Mouse (Mus musculus): ENCODE data around the gene Nup85.

Nup85 gene

GRCm38 (mm10) chr11:115614346-115615107 is 50.3 kb downstream of the Nup85 start:
- DNase-seq: no peak

- no peak for DNase-seq
Observed at GRCm38 (mm10) chr11:115615108-115615825, 51.0 kb downstream of the Nup85 start.

- no peak for DNase-seq
Observed at GRCm38 (mm10) chr11:115615875-115616274, 51.6 kb downstream of the Nup85 start.

GRCm38 (mm10) chr11:115616371-115616770 is 52.1 kb downstream of the Nup85 start:
- no peak for DNase-seq

- no peak for DNase-seq
Observed at GRCm38 (mm10) chr11:115616893-115617292, 52.7 kb downstream of the Nup85 start.

GRCm38 (mm10) chr11:115618001-115618400 is 53.8 kb downstream of the Nup85 start:
- DNase-seq: no peak

GRCm38 (mm10) chr11:115618732-115619516 is 54.7 kb downstream of the Nup85 start:
- no peak for DNase-seq

- DNase-seq: no peak
Observed at GRCm38 (mm10) chr11:115619949-115620348, 55.7 kb downstream of the Nup85 start.

- no peak for DNase-seq
Observed at GRCm38 (mm10) chr11:115623487-115624070, 59.3 kb downstream of the Nup85 start.

- DNase-seq: no peak
Observed at GRCm38 (mm10) chr11:115625877-115626276, 61.6 kb downstream of the Nup85 start.

GRCm38 (mm10) chr11:115626824-115627616 is 62.8 kb downstream of the Nup85 start:
- no peak for DNase-seq

- peak; percentile 94 to 96 for DNase-seq
Observed at GRCm38 (mm10) chr11:115627705-115628464, 63.7 kb downstream of the Nup85 start, which contains the start of gene Slc25a19. Gene Slc25a19, minus strand, starts transcription at chr11:115628295.

GRCm38 (mm10) chr11:115628465-115629101 is 64.3 kb downstream of the Nup85 start:
- no peak for DNase-seq

GRCm38 (mm10) chr11:115629734-115630531 is 65.7 kb downstream of the Nup85 start:
- DNase-seq: peak in 1 of 2 experiments; percentile 28

- DNase-seq: peak; percentile 94 to 97
Observed at GRCm38 (mm10) chr11:115630532-115631504, 66.6 kb downstream of the Nup85 start.

- DNase-seq: no peak
Observed at GRCm38 (mm10) chr11:115631505-115631890, 67.3 kb downstream of the Nup85 start.

- peak; percentile 30 to 39 for DNase-seq
Observed at GRCm38 (mm10) chr11:115632247-115632646, 68.0 kb downstream of the Nup85 start.

- peak; percentile 61 to 68 for DNase-seq
Observed at GRCm38 (mm10) chr11:115632862-115633261, 68.6 kb downstream of the Nup85 start.

All from B cell, adult 2 months (primary cell).